Mouse (Mus musculus): ENCODE results near the gene Tmem179. TPM values are rescaled to one million over a fixed set of nuclear protein-coding genes. Genes with fewer than 3 reads are reported as not detected.
A peak's percentile ranks its signal among the peaks of the same experiment; 100 is the strongest.

Gene Tmem179
- polyA plus RNA-seq, 1 experiment from 2014 or later: 0.19 TPM

DNA sequence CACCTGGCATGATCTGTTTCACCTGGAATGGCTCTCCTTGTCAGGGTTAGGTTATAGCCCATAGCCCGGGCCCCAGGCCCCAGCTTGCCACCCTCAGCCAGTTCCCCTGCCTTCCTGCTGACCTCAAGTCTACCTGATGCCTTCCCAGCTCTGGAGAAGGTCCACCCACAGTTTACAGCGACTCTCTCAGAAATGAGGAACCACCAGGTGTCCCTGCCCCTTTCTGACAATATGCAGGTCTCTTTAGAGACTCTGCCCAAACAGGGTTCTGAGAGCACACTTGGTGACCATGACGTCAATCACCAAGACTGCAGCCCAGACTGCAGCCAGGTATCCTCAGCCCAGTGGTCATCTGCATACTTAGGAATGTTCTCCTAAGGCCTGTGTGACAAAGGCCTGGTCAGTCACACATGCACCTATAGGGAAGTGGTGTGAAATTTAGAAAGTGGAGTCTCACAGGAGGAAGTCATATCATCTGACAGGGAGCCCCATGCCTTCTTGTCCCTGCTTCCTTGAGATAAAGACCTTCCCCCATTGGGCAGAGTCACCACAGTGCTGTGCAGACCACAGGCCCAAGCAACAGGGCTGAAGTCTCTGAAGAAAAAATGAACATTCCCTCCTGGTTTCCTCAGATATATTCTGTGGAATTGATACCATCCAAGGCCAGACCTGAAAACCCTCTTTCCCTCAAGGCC, 52.6 kb downstream of the Tmem179 start:
- Histone ChIP-seq H3K4me1 (replicated peaks) (peaks cover 45% of the 10 kb centered on the region), H3K27me3 (peaks cover 25% of the 10 kb centered on the region), H3K36me3 (no peaks in the 10 kb centered on the region), H3K9me3 (no peaks in the 10 kb centered on the region), H3K9ac (replicated peaks) (no peak overlapping the region), H3K4me2 (no peak overlapping the region), H3K27ac (0 out of 2 replicates have a peak overlapping the region, but pooled peaks have one; percentile 72), H3K4me3 (replicated peaks) (no peak overlapping the region)
- no peak for ATAC-seq (ENCODE audit: insufficient number of reproducible peaks, insufficient read depth, low FRiP score, low TSS enrichment, low read depth)
- WGBS: 79% methylated on average over 3 of the region's 3 CpGs

DNA sequence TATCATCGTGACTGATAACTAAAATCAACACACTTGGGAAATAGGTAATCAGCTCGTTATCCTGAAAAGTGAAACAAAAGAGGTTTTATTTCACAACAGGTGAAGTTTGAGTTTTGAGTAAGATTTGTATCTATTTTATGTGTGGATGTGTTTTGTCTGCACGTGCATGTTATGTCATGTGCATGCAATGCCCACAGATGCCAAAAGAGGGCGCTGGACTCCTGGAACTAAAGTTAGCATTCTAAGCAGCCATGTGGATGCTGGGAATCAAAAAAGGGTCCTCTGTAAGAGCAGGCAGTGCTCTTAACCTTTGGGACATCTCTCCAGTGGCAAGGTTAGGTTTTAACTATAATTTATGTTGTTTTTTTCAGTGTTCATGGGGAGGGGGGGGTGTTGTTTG, 53.3 kb downstream of the Tmem179 start:
- no peak overlapping the region for H3K4me2 ChIP-seq
- H3K27me3 ChIP-seq: peaks cover 25% of the 10 kb centered on the region
- no peak overlapping the region for H3K27ac ChIP-seq
- no peak for ATAC-seq (ENCODE audit: insufficient number of reproducible peaks, insufficient read depth, low FRiP score, low TSS enrichment, low read depth)
- peaks cover 52% of the 10 kb centered on the region for H3K4me1 ChIP-seq (replicated peaks)
- no peaks in the 10 kb centered on the region for H3K36me3 ChIP-seq
- 82% methylated on average over 4 of the region's 4 CpGs for WGBS
- H3K9me3 ChIP-seq: no peaks in the 10 kb centered on the region
- H3K9ac ChIP-seq (replicated peaks): no peak overlapping the region
- no peak overlapping the region for H3K4me3 ChIP-seq (replicated peaks)

DNA sequence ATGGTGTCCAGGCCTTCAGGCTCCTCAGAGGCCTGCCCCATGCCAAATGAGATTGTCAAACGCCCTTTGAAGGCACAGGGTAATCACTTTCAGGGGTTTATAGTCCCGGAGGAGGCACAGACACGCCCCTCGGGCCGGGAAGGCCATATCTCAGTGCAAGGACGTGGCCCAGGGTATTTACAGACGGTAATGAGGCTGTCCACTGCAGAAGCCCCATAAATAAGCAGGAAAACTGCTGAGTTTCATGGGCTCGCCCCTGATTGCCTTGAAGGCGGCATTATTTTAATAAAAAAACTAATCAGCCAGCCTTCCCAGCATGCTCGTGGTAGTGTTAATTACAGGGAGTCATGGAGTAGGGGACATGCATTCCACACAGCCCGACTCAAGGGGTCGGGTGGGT, 54.1 kb downstream of the Tmem179 start:
- 8% methylated on average over 12 of the region's 12 CpGs for WGBS
- Histone ChIP-seq H3K4me1 (replicated peaks) (peaks cover 57% of the 10 kb centered on the region), H3K4me3 (replicated peaks) (no peak overlapping the region), H3K9me3 (no peaks in the 10 kb centered on the region), H3K4me2 (no peak overlapping the region), H3K9ac (replicated peaks) (no peak overlapping the region), H3K36me3 (no peaks in the 10 kb centered on the region), H3K27me3 (peaks cover 18% of the 10 kb centered on the region), H3K27ac (no peak overlapping the region)
- 0 out of 2 replicates have a peak, but pooled peaks have one; percentile 9 for ATAC-seq (ENCODE audit: insufficient number of reproducible peaks, insufficient read depth, low FRiP score, low TSS enrichment, low read depth)

DNA sequence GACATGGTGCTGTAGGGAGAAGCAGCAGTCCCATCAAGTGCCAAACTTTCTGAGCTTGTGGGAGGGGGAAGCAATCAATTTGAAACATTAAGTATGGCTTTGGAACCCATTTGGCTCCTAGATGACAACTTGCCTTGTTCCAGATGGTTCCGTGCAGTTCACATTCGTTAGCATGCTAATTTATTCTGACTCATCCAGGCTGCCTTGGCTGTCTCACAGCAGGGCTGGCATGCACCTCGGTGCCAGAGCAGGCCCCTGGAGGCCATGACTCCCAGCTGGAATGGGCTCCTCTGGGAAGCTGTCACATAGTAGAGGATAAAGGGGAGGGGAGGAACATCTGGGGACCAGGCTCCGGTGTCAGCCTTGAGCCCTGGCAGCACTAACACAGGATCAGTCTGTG, 58.7 kb downstream of the Tmem179 start:
- 31% methylated on average over 4 of the region's 4 CpGs for whole genome bisulfite sequencing
- Histone ChIP-seq H3K36me3 (no peaks in the 10 kb centered on the region), H3K27me3 (peaks cover 8% of the 10 kb centered on the region), H3K9ac (replicated peaks) (no peak overlapping the region), H3K4me1 (replicated peaks) (peaks cover 45% of the 10 kb centered on the region), H3K27ac (no peak overlapping the region), H3K4me2 (no peak overlapping the region), H3K9me3 (no peaks in the 10 kb centered on the region), H3K4me3 (replicated peaks) (no peak overlapping the region)
- no peak for ATAC-seq (ENCODE audit: insufficient number of reproducible peaks, insufficient read depth, low FRiP score, low TSS enrichment, low read depth)

DNA sequence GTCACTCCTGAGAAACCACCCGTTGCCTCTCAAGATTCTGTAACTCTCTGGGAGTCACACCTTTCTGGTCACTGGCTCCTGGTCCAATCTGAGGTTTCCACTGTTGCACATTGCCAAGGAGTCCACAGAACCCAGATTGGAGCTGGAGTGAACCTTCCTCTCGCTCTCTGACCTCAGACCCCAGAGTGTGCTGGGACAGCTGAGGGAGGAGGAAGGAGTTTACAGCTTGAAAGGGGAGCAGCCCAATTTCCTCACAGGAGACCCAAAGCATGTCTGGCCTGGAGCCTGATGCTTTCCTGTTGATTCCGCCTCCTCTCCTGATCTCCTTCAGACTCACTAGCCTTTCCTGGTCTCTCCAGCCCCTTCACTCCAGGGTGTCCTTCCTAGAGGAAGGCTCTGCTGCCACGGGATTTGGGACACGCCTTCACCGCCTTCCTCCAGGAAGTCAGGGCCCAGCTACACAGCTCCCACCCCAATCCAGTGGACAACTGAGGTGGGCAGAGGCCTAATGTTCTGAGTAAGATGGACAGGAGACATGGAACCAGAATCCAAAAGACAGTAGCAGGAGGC, 60.3 kb downstream of the Tmem179 start:
- H3K4me1 ChIP-seq (replicated peaks): peaks cover 32% of the 10 kb centered on the region; the same call in 1 of the 2 replicates
- H3K36me3 ChIP-seq: no peaks in the 10 kb centered on the region
- H3K9ac ChIP-seq (replicated peaks): no peak overlapping the region
- H3K4me2 ChIP-seq: no peak overlapping the region
- WGBS: 71% methylated on average over 6 of the region's 6 CpGs
- H3K4me3 ChIP-seq (replicated peaks): no peak overlapping the region
- ATAC-seq (ENCODE audit: insufficient number of reproducible peaks, insufficient read depth, low FRiP score, low TSS enrichment, low read depth): no peak
- no peaks in the 10 kb centered on the region for H3K9me3 ChIP-seq
- H3K27me3 ChIP-seq: peaks cover 10% of the 10 kb centered on the region
- H3K27ac ChIP-seq: no peak overlapping the region

DNA sequence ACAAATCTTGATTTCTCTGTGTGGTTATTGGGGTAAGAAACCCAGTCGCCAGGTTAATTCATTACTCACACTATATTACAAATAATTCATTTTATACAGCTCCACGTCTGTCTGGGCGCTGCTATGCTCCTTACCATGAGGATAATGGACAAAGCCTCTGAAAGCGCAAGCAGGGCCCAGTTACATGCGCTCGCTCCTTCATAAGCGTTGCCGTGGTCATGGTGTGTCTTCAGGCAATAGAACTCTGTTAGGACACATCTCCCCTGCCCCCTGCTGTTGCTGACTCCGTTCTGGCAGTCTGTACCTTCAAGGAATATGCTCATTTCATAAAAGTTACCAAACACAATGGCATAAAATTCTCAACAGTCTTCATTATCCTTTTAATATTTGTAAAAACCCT, 64.7 kb downstream of the Tmem179 start:
- no peak overlapping the region for H3K4me3 ChIP-seq (replicated peaks)
- WGBS: 91% methylated on average over 9 of the region's 9 CpGs
- no peak overlapping the region for H3K9ac ChIP-seq (replicated peaks)
- no peak for ATAC-seq (ENCODE audit: insufficient number of reproducible peaks, insufficient read depth, low FRiP score, low TSS enrichment, low read depth)
- 0 out of 2 replicates have a peak, but pooled peaks cover 5% of the 10 kb centered on the region for H3K27me3 ChIP-seq
- no peak overlapping the region for H3K27ac ChIP-seq
- peaks cover 24% of the 10 kb centered on the region for H3K4me1 ChIP-seq (replicated peaks)
- no peak overlapping the region for H3K4me2 ChIP-seq
- no peaks in the 10 kb centered on the region for H3K36me3 ChIP-seq
- peaks cover 6% of the 10 kb centered on the region for H3K9me3 ChIP-seq

DNA sequence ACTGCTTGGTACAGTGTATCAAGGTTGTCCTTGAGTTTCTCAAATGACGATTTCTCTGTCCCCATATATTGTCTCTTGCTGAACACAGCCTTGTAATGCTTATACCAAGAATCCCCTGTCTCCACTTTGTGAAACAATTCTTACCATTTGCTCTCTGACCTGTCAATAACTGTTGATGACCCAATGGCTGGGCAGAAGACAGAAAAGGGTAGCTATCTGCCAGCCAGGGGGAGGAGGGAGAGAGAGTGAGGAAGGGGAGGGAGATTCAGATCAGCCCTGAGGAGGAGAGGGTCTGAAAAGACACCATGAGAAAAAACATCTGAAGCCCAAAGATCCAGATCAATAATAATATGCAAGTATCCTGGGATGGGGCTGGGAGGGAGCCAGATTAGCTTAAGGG, 65.2 kb downstream of the Tmem179 start:
- Histone ChIP-seq H3K27me3 (0 out of 2 replicates have a peak, but pooled peaks cover 5% of the 10 kb centered on the region), H3K9ac (replicated peaks) (no peak overlapping the region), H3K4me1 (replicated peaks) (peaks cover 23% of the 10 kb centered on the region), H3K9me3 (peaks cover 10% of the 10 kb centered on the region), H3K4me2 (no peak overlapping the region), H3K27ac (no peak overlapping the region), H3K36me3 (no peaks in the 10 kb centered on the region), H3K4me3 (replicated peaks) (no peak overlapping the region)
- no peak for ATAC-seq (ENCODE audit: insufficient number of reproducible peaks, insufficient read depth, low FRiP score, low TSS enrichment, low read depth)
- WGBS: 75% methylated on average over 1 of the region's 1 CpGs

DNA sequence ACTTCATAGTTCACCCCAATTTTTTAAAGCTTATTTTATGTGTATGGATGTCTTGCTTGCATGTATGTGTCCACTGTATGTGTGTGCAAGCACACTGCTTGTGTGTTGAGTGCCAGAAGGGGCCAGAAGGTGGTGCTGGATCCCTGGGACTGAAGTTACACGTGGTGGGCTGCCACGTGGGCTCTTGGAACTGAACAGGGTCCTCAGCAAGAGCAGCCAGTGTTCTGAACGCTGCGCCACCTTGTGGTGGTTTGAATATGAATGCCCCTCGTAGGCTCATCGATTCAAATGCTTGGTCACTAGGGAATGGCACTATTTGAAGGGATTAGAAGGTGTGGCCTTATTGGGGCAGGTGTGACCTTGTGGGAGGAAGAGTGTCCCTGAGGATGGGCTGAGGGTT, 65.7 kb downstream of the Tmem179 start:
- 32% methylated on average over 6 of the region's 6 CpGs for WGBS
- Histone ChIP-seq H3K4me1 (replicated peaks) (peaks cover 18% of the 10 kb centered on the region), H3K9ac (replicated peaks) (no peak overlapping the region), H3K36me3 (no peaks in the 10 kb centered on the region), H3K9me3 (peaks cover 15% of the 10 kb centered on the region), H3K4me3 (replicated peaks) (no peak overlapping the region), H3K27me3 (0 out of 2 replicates have a peak, but pooled peaks cover 5% of the 10 kb centered on the region), H3K27ac (no peak overlapping the region), H3K4me2 (no peak overlapping the region)
- ATAC-seq (ENCODE audit: insufficient number of reproducible peaks, insufficient read depth, low FRiP score, low TSS enrichment, low read depth): no peak; the same call in 1 of the 2 replicates

Other genes starting within 250 kb of the Tmem179 start
- 0.23 TPM in 1 of 2 replicates, not detected in the other for gene A530016L24Rik, start 27.3 kb downstream of the Tmem179 start, polyA plus RNA-seq (2016; fragmentation: Nextera tagmentation; extraction: Ambion mirVana)
- gene Inf2, start 72.0 kb upstream of the Tmem179 start, polyA plus RNA-seq (2016; fragmentation: Nextera tagmentation; extraction: Ambion mirVana): 2.0 and 2.2 TPM in 2 replicates
- gene Adssl1, start 103.3 kb upstream of the Tmem179 start, polyA plus RNA-seq (2016; fragmentation: Nextera tagmentation; extraction: Ambion mirVana): 9.2 and 10.0 TPM in 2 replicates
- gene Siva1, start 127.9 kb upstream of the Tmem179 start, polyA plus RNA-seq (2016; fragmentation: Nextera tagmentation; extraction: Ambion mirVana): 248 and 258 TPM in 2 replicates
- gene Akt1, start 158.1 kb upstream of the Tmem179 start, polyA plus RNA-seq (2016; fragmentation: Nextera tagmentation; extraction: Ambion mirVana): 67.0 and 156 TPM in 2 replicates
- 1.4 and 2.7 TPM in 2 replicates for gene Zbtb42, start 162.1 kb upstream of the Tmem179 start, polyA plus RNA-seq (2016; fragmentation: Nextera tagmentation; extraction: Ambion mirVana)
- 17.8 and 18.8 TPM in 2 replicates for gene Cep170b, start 203.7 kb upstream of the Tmem179 start, polyA plus RNA-seq (2016; fragmentation: Nextera tagmentation; extraction: Ambion mirVana)
- gene Pld4, start 243.9 kb upstream of the Tmem179 start, polyA plus RNA-seq (2016; fragmentation: Nextera tagmentation; extraction: Ambion mirVana): 3.1 and 4.4 TPM in 2 replicates